Mouse (Mus musculus) thymus, adult 2 months (tissue): Measurements from ENCODE around the gene Ptpa. TPM values are rescaled to one million over a fixed set of nuclear protein-coding genes. Genes with fewer than 3 reads are reported as not detected.
A peak's percentile ranks its signal among the peaks of the same experiment; 100 is the strongest.

ENCODE experiments used
- DNase-seq: peaks from one replicate; pipeline ENCODE4 v3.0.0; 2021
- H3K27ac ChIP-seq: fragments of 200-500 bp; 2 replicates; pipeline ENCODE4 v1.5.1; 2012; ENCODE audit warnings: low read length, control low read depth; ENCODE audit not compliant: control insufficient read depth, insufficient read depth
- H3K27me3 ChIP-seq: fragments of 200-500 bp; 2 replicates; pipeline ENCODE4 v1.6.1; 2012; ENCODE audit warnings: mild to moderate bottlenecking, low read length, moderate library complexity, mixed read lengths; ENCODE audit not compliant: control insufficient read depth, insufficient read depth
- H3K36me3 ChIP-seq: fragments of 200-500 bp; 2 replicates; pipeline ENCODE4 v1.6.1; 2012; ENCODE audit warnings: mild to moderate bottlenecking, low read length, moderate library complexity; ENCODE audit not compliant: control insufficient read depth, insufficient read depth
- H3K4me1 ChIP-seq: fragments of 200-500 bp; replicated peaks from 2 replicates; pipeline ENCODE4 v1.6.1; 2012; ENCODE audit warnings: low read length; ENCODE audit not compliant: control insufficient read depth, insufficient read depth
- H3K4me3 ChIP-seq: fragments of 200-500 bp; 2 replicates; pipeline ENCODE4 v1.5.1; 2012; ENCODE audit warnings: mild to moderate bottlenecking, low read length, control low read depth, moderate library complexity; ENCODE audit not compliant: control insufficient read depth, insufficient read depth
- CTCF ChIP-seq: fragments of 200-500 bp; IDR thresholded peaks from 2 replicates; pipeline ENCODE4 v1.5.1; 2012; ENCODE audit warnings: mild to moderate bottlenecking, control low read depth, low read length, moderate library complexity, borderline replicate concordance; ENCODE audit not compliant: control insufficient read depth, poor library complexity, insufficient read depth; ENCODE audit errors: extremely low read depth
- POLR2A ChIP-seq: fragments of 200-500 bp; IDR thresholded peaks from 2 replicates; pipeline ENCODE4 v1.6.1; 2012; ENCODE audit warnings: mild to moderate bottlenecking, low read length, control low read depth, moderate library complexity; ENCODE audit not compliant: control insufficient read depth, poor library complexity, insufficient read depth; ENCODE audit errors: extremely low read depth
- WGBS: fragments of 180-500 bp; shearing (Covaris S2); methylation state at CpG from one replicate; pipeline ENCODE4 v1.1.7; 2018; 5-methylcytosine and 5-hydroxymethylcytosine counted together
- polyA plus RNA-seq: library from polyadenylated mRNA; depleted of rRNA; stranded (reverse); fragments of >200 nt; gene quantifications from 2 replicates; pipeline ENCODE4 v1.2.3, GENCODE M21; 2012

The Ptpa gene
- polyA plus RNA-seq, 1 experiment = 180 TPM

DNA sequence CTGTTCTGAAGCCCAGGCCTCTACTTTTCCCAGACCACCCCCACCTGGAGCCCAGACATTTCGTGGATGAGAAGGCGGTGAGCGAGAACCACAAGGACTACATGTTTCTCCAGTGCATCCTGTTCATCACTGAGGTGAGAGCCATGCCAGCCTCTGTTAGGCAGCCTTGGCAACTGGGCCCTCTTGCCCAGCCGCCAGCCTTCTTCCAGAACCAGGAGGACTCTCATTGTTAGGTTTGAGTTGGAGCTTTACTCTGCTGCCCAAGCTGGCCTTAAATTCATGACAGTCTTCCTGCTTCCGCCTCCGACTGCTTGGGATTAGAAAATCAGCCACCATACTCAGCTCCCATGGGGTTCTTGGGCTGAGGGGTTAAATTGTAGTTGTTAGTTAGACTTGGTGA lies 23.8 kb downstream of the Ptpa start:
- Histone ChIP-seq H3K4me3 (no peak overlapping the region), H3K27ac (no peak overlapping the region), H3K27me3 (no peaks in the 10 kb centered on the region), H3K36me3 (peaks cover 26% of the 10 kb centered on the region), H3K4me1 (peaks cover 18% of the 10 kb centered on the region)
- no peak for TF ChIP-seq POLR2A
- TF ChIP-seq CTCF = no peak
- no peak for DNase-seq
- WGBS = 96% methylated on average over 6 of the region's 6 CpGs

DNA sequence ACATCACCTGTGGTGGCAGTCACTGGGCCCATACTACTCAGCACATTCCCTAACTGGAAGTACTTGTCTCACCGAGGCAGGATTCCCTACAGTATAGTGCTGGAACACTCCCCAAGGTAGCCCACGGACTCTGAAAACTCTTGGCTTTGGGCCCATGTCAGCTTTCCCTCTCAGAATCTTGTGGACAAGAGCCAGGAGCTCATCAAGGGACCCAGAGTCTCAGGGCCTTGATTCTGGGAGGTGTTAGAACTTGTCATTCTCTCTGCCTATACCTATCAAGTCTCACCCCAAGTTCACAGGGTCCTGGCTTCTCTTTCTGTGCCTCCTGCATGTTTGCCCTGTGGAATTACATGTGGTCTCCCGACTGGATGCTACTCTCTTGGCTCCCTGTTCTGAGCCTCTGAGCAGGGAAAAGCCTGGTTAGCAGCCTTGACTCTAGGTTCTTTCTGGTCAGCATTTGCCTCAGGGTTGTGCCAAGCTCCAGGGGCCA lies 24.4 kb downstream of the Ptpa start:
- no peaks in the 10 kb centered on the region for H3K27me3 ChIP-seq
- no peak overlapping the region for H3K27ac ChIP-seq
- no peak overlapping the region for H3K4me3 ChIP-seq
- 85% methylated on average over 3 of the region's 3 CpGs for WGBS
- H3K4me1 ChIP-seq = peaks cover 18% of the 10 kb centered on the region
- peaks cover 26% of the 10 kb centered on the region for H3K36me3 ChIP-seq
- DNase-seq = no peak
- TF ChIP-seq CTCF (no peak), POLR2A (no peak)

DNA sequence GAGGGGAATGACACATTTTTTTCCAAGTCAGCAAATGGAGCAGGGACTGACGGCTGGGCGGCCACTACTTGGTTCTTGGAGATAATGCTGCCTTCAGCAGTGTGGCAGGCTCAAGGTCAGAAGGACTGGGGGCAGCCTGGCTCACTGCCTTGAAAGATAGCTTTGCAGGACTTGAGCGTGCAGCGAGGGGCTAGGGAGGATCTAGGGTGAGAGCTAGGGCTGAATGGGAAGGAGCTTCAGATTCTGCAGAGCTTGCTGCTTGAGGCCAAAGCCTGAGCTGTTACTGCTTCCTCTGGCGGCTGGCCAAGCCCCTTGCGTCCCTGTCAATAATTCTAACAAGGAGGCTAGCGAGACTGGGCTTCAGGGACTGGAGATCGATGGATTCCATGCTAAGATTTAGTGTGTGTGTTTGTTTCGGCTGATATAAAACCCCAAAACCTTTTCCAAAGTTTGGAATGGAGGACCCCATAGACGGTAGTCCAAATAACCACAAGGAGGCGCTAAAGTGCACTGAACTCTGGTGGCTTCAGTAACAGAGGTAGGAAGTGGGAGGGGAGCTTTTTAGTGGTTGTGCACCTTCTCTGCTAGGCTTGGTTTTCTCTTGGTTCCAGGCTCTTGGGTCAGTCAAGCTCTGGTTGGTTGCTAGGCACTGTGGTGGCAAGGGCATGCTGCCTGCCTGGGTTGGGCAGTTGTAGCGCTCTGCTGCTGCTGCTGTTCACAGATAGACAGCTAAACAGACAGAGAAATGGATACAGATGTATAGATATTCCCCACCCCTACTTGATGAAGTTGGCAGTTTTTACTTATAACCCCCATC lies 25.1 kb downstream of the Ptpa start:
- Histone ChIP-seq H3K27me3 (no peaks in the 10 kb centered on the region), H3K36me3 (peaks cover 26% of the 10 kb centered on the region), H3K4me1 (peaks cover 18% of the 10 kb centered on the region), H3K27ac (peak overlapping the region; percentile 95), H3K4me3 (no peak overlapping the region; the same call in 1 of the 2 replicates)
- TF ChIP-seq POLR2A (no peak), CTCF (no peak)
- WGBS = 27% methylated on average over 12 of the region's 12 CpGs
- DNase-seq = peak; percentile 66

DNA sequence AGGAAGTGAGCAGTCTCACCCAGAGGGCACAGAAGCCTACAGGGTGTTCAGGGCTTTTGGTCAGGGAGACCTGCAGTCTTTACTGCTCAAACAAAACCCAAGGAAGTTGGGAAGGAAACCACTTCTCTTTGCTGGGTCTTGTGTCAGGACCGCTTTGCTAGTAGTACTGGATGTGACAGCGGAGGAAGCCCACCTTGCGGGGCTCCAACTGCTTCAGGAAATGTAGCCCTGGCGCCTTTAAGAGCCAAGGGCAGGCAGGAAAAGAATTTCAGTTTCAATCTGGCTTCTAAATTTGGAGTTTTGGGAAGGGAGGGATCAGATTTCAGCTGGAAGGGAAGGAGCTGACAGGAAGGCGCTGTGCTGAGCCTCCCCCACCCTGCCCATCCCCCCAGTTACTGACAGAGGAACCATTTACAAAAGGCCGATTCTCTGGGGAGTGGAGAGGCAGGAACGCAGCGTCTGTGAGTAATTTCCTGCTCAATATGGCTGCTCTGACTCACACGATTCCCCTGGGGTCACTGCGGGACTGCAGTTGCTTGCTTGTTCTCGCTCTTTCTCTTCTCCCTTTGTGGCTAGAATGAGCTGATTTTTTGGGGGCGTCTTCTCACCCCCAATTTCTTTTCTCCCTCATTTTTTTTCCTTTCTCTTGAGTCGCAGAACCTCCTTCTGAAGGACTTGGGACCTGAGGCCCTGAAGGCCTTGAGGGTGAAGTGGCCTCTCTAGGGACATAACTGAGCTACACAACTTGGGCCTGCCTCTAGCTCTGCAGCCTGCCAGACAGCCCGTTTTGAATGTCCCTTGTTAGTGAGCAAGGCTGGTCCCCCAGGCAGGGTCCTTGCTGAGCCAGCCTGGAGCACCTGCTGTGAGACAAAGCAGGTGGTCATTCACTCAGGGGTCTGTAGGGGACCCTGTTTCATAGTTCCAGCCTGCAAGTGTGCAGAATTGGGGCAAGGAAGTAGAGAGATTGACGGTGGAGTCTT lies 26.0 kb downstream of the Ptpa start:
- H3K36me3 ChIP-seq = peaks cover 26% of the 10 kb centered on the region

DNA sequence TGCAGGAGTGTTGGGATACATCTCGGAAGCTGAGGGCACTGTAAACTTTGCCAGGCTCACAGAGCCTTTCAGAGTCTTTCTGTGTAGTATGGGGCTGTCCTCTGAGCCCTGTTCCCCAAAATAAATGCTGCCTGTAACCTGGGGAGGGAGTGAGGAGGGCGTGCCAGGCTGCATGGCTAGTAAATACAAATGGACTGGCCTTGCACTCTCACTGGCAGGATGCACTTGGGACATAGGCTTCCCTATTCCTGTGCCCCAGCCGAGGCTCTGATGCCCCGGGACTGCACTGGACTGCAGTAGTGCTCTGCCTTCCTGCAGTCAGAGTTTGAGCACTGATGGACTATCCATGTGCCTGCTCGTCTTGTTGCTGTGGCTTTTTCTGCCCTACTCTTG lies 26.7 kb downstream of the Ptpa start:
- Histone ChIP-seq H3K27me3 (no peaks in the 10 kb centered on the region), H3K4me1 (peaks cover 18% of the 10 kb centered on the region), H3K36me3 (peaks cover 23% of the 10 kb centered on the region), H3K27ac (peak overlapping the region; percentile 95), H3K4me3 (no peak overlapping the region)
- TF ChIP-seq POLR2A = no peak
- DNase-seq = no peak
- WGBS = 76% methylated on average over 5 of the region's 5 CpGs

More for the DNA sequence above, 26.0 kb downstream of the Ptpa start:
- 11% methylated on average over 15 of the region's 15 CpGs for WGBS
- peak; percentile 35 for DNase-seq
- Histone ChIP-seq H3K27me3 (no peaks in the 10 kb centered on the region), H3K4me1 (peaks cover 18% of the 10 kb centered on the region), H3K27ac (peak overlapping the region; percentile 95), H3K4me3 (peak overlapping the region; percentile 41)
- no peak for TF ChIP-seq CTCF
- TF ChIP-seq POLR2A = 0 out of 2 replicates have a peak, but pooled peaks have one; percentile 15

DNA sequence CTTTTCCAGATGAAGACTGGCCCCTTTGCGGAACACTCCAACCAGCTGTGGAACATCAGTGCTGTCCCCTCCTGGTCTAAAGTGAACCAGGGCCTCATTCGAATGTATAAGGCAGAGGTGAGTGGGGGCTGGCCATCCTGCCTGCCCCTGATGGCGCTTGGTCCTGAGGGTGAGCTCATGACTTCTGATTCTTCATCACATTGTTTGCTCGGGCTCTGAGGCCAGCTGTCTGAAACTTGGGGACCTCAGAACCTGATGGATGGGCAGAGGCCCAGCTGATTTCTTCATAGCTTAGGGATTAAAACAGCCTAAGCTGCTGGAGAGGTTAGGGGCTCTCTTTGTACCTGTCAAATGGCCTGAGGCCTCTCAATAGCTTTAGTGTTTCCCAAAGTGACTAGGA lies 27.4 kb downstream of the Ptpa start:
- TF ChIP-seq CTCF (no peak), POLR2A (no peak)
- H3K36me3 ChIP-seq = peaks cover 18% of the 10 kb centered on the region
- H3K4me1 ChIP-seq = peaks cover 18% of the 10 kb centered on the region
- no peak for DNase-seq
- no peaks in the 10 kb centered on the region for H3K27me3 ChIP-seq
- H3K27ac ChIP-seq = no peak overlapping the region
- no peak overlapping the region for H3K4me3 ChIP-seq
- WGBS = 92% methylated on average over 4 of the region's 4 CpGs
